Mouse (Mus musculus) G1E-ER4 (cell line): ENCODE data around the gene Polr2c. TPM values are rescaled to one million over a fixed set of nuclear protein-coding genes. Genes with fewer than 3 reads are reported as not detected.

Experiments
- GATA1 ChIP-seq: IDR thresholded peaks from one replicate; pipeline ENCODE4 v1.8.0; 2012; ENCODE audit warnings: low read length, inconsistent platforms
- polyA plus RNA-seq: library from polyadenylated mRNA; stranded (reverse); fragments of >175 nt; gene quantifications from 2 replicates; pipeline ENCODE4 v1.2.3, GENCODE M21; 2012

The Polr2c gene
- polyA plus RNA-seq, 1 experiment, result 30.8 TPM

GRCm38 (mm10) chr8:94836456-94837240 is 20.6 kb upstream of the Polr2c start:
- no peak for TF ChIP-seq GATA1

- no peak for TF ChIP-seq GATA1
These were observed 19.3 kb upstream of the Polr2c start, which contains the start of the genes Coq9 and Ciapin1 for GRCm38 (mm10) chr8:94837662-94838574. Gene Coq9, plus strand, starts transcription at chr8:94838321. Gene Ciapin1, minus strand, starts transcription at chr8:94838358.

- TF ChIP-seq GATA1, result no peak
These were observed 18.6 kb upstream of the Polr2c start for GRCm38 (mm10) chr8:94838600-94838999.

GRCm38 (mm10) chr8:94841183-94841582 is 16.1 kb upstream of the Polr2c start:
- no peak for TF ChIP-seq GATA1

- no peak for TF ChIP-seq GATA1
These were observed 7.2 kb upstream of the Polr2c start for GRCm38 (mm10) chr8:94850049-94850448.

- no peak for TF ChIP-seq GATA1
These were observed 272 bp upstream of the Polr2c start for GRCm38 (mm10) chr8:94857011-94857345.

GRCm38 (mm10) chr8:94861352-94861910 is 4.2 kb downstream of the Polr2c start:
- no peak for TF ChIP-seq GATA1

GRCm38 (mm10) chr8:94862487-94863220 is 5.4 kb downstream of the Polr2c start:
- no peak for TF ChIP-seq GATA1

- TF ChIP-seq GATA1, result no peak
These were observed 6.8 kb downstream of the Polr2c start for GRCm38 (mm10) chr8:94863897-94864673.

- TF ChIP-seq GATA1, result no peak
These were observed 8.0 kb downstream of the Polr2c start for GRCm38 (mm10) chr8:94865292-94865691.

- no peak for TF ChIP-seq GATA1
These were observed 9.7 kb downstream of the Polr2c start for GRCm38 (mm10) chr8:94866921-94867320.

- no peak for TF ChIP-seq GATA1
These were observed 11.9 kb downstream of the Polr2c start for GRCm38 (mm10) chr8:94869146-94869545.

GRCm38 (mm10) chr8:94870003-94870402 is 12.8 kb downstream of the Polr2c start:
- no peak for TF ChIP-seq GATA1

GRCm38 (mm10) chr8:94870474-94871107 is 13.3 kb downstream of the Polr2c start:
- no peak for TF ChIP-seq GATA1
